Mouse (Mus musculus): ENCODE data around the gene Gdpd1. TPM values are rescaled to one million over a fixed set of nuclear protein-coding genes. Genes with fewer than 3 reads are reported as not detected.

Gdpd1 gene
- polyA plus RNA-seq, 1 experiment: 79.5 TPM

DNA sequence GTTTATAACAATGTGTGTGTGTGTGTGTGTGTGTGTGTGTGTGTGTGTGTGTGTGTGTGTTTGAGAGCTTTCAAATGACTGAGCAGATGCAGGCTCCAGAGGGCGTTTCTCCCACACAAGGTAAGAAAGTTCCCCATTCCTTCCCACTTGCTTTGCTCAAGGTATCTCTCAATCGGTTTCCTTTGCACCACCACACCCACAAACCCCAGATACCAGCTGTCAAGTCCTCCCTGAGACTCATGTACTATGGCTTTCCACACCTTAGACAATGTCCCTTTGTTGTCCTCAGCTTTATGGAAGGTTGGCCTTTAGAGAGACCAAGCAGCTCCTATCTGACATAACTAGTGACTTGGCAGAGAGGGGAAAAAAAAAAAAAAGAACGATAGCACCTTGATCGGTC, 51.1 kb downstream of the Gdpd1 start:
- TF ChIP-seq CTCF (IDR thresholded peaks at IDR 0.05; ENCODE audit: borderline replicate concordance, extremely low read depth, insufficient read depth, insufficient read length): no peak
- no peak for TF ChIP-seq POLR2A (IDR thresholded peaks at IDR 0.05; ENCODE audit: borderline replicate concordance, extremely low read depth, insufficient read depth, insufficient read length, poor library complexity, severe bottlenecking)
- no peak for DNase-seq (ENCODE audit: low read depth)

GRCm38 (mm10) chr11:87021551-87021950, 52.3 kb downstream of the Gdpd1 start:
- DNase-seq (ENCODE audit: low read depth): no peak
- TF ChIP-seq POLR2A (IDR thresholded peaks at IDR 0.05; ENCODE audit: borderline replicate concordance, extremely low read depth, insufficient read depth, insufficient read length, poor library complexity, severe bottlenecking) (no peak), CTCF (IDR thresholded peaks at IDR 0.05; ENCODE audit: borderline replicate concordance, extremely low read depth, insufficient read depth, insufficient read length) (no peak)

DNA sequence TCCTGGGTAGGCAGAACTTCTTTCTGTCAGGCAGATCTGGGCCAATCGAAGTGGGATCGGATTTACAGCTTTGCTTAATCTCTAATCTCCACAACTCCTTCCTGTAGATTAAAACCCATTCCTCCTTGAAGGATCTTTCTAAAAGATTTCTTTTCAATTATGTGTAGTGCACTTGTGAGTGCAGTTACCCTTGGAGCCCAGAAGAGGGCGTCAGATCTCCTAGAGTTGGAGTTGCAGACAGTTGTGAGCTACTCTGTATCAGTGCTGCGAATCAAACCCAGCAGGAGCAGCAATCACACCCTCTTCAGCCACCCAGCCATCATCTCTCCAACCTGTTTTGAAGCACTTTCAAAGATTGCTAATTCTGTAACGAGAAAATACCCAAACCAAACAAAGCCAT, 53.4 kb downstream of the Gdpd1 start:
- DNase-seq (ENCODE audit: low read depth): no peak
- TF ChIP-seq CTCF (IDR thresholded peaks at IDR 0.05; ENCODE audit: borderline replicate concordance, extremely low read depth, insufficient read depth, insufficient read length) (no peak), POLR2A (IDR thresholded peaks at IDR 0.05; ENCODE audit: borderline replicate concordance, extremely low read depth, insufficient read depth, insufficient read length, poor library complexity, severe bottlenecking) (no peak)

- TF ChIP-seq POLR2A (IDR thresholded peaks at IDR 0.05; ENCODE audit: borderline replicate concordance, extremely low read depth, insufficient read depth, insufficient read length, poor library complexity, severe bottlenecking): no peak
- TF ChIP-seq CTCF (IDR thresholded peaks at IDR 0.05; ENCODE audit: borderline replicate concordance, extremely low read depth, insufficient read depth, insufficient read length): no peak
- DNase-seq (ENCODE audit: low read depth): no peak
These were observed 54.4 kb downstream of the Gdpd1 start for GRCm38 (mm10) chr11:87019431-87019830.

GRCm38 (mm10) chr11:87018081-87018480, 55.8 kb downstream of the Gdpd1 start:
- no peak for TF ChIP-seq CTCF (IDR thresholded peaks at IDR 0.05; ENCODE audit: borderline replicate concordance, extremely low read depth, insufficient read depth, insufficient read length)
- TF ChIP-seq POLR2A (IDR thresholded peaks at IDR 0.05; ENCODE audit: borderline replicate concordance, extremely low read depth, insufficient read depth, insufficient read length, poor library complexity, severe bottlenecking): no peak
- no peak for DNase-seq (ENCODE audit: low read depth)

- DNase-seq (ENCODE audit: low read depth): no peak
- TF ChIP-seq CTCF (IDR thresholded peaks at IDR 0.05; ENCODE audit: borderline replicate concordance, extremely low read depth, insufficient read depth, insufficient read length) (no peak), POLR2A (IDR thresholded peaks at IDR 0.05; ENCODE audit: borderline replicate concordance, extremely low read depth, insufficient read depth, insufficient read length, poor library complexity, severe bottlenecking) (no peak)
These were observed 58.2 kb downstream of the Gdpd1 start for GRCm38 (mm10) chr11:87015691-87016090.

- TF ChIP-seq POLR2A (IDR thresholded peaks at IDR 0.05; ENCODE audit: borderline replicate concordance, extremely low read depth, insufficient read depth, insufficient read length, poor library complexity, severe bottlenecking) (no peak), CTCF (IDR thresholded peaks at IDR 0.05; ENCODE audit: borderline replicate concordance, extremely low read depth, insufficient read depth, insufficient read length) (peak; percentile 79)
- peak; percentile 80 for DNase-seq (ENCODE audit: low read depth)
These were observed 63.4 kb downstream of the Gdpd1 start for GRCm38 (mm10) chr11:87010476-87010875.

- TF ChIP-seq CTCF (IDR thresholded peaks at IDR 0.05; ENCODE audit: borderline replicate concordance, extremely low read depth, insufficient read depth, insufficient read length): no peak
- TF ChIP-seq POLR2A (IDR thresholded peaks at IDR 0.05; ENCODE audit: borderline replicate concordance, extremely low read depth, insufficient read depth, insufficient read length, poor library complexity, severe bottlenecking): no peak
- peak; percentile 91 for DNase-seq (ENCODE audit: low read depth)
These were observed 66.5 kb downstream of the Gdpd1 start for GRCm38 (mm10) chr11:87007371-87007770.

DNA sequence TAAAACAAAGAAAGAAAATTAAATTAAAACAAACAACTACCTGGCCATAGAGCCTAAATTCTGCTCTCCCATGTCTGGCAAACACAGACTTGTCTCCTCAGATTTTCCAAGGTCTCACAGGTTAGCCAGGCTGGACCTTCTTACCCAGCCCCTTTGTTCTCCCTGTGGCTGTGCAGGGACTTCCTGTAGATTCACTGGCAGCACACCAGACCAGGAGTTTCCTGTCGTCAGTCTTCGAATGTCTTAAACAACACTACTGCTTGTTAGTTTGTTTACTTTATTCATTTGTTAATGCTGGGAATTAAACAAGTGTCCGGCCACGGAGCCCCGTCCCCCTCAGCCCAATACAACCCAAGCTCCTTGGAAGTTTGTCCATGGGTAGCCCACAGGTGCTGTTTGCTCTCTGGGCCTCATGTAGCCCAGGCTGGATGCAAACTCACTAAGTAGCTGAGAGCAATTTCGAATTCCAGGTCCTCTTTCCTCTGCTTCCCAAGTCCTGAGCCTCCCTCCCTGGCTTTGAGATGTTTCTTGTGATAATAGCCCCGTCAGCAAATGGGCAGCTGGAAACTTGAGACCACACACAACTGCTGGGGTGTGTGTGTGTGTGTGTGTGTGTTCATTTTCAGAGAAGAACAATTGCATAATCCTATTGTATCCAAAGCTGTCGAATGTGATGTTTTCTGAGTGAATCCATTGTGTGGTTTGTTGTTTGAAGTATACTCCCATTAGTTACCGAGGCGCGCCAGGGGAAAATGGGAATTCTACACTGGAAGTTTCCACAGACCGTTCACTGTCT, 68.7 kb downstream of the Gdpd1 start:
- no peak for DNase-seq (ENCODE audit: low read depth)
- TF ChIP-seq CTCF (IDR thresholded peaks at IDR 0.05; ENCODE audit: borderline replicate concordance, extremely low read depth, insufficient read depth, insufficient read length): no peak
- no peak for TF ChIP-seq POLR2A (IDR thresholded peaks at IDR 0.05; ENCODE audit: borderline replicate concordance, extremely low read depth, insufficient read depth, insufficient read length, poor library complexity, severe bottlenecking)

DNA sequence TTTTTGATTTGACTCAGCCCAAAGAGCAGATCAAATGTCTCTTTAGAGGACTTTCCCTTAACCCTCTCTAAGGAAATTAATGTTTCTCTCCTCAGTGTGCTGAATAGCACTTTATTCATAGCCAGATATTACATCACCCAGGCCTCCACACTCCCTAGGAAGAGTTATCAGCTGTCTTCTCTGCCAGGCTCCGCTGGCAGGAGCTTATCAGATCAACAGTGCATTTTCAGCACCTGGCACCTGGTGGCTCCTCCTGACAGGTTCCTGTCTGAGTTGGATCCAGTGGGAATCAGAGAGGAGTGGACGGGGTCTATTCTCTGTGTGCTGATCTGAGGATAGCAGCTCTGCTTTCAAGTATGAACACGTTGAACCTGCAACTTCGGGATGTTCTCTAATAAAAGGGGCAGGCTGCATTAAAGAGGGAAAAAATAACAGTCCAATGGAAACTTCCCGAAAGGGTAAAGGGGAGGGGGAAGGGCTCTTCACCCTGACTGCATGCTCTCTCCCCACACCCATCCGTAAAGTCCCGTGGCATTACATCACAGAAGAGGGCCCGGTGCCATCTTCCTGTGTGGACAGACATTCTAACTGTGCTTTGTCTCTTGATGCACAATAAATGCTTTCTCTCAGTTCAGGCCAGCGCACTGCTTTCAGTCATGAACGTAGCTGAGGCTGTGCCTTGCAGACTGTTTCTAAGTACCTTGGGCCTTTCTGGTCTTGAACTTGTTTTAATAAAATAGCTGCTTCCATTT, 71.6 kb downstream of the Gdpd1 start:
- no peak for DNase-seq (ENCODE audit: low read depth)
- TF ChIP-seq CTCF (IDR thresholded peaks at IDR 0.05; ENCODE audit: borderline replicate concordance, extremely low read depth, insufficient read depth, insufficient read length) (no peak), POLR2A (IDR thresholded peaks at IDR 0.05; ENCODE audit: borderline replicate concordance, extremely low read depth, insufficient read depth, insufficient read length, poor library complexity, severe bottlenecking) (no peak)

DNA sequence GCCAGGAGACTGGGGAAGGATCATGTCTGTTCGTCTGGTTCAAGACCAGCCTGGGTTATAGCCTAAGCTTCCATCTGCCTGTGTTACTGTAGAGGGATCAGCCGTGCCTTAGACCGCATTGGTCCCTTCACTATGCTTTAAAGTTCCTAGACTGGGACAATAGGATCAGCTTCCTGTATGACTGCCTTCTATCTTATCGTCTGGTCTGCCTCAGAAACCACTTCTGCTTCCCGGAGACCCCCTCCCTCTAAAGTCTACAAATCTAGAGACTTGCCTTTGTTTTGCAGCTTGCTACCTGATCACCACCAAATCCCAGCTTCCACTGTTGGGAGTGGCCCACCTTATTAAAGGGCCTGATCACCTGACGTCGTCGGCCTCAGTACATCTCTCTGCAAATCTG, 72.6 kb downstream of the Gdpd1 start:
- TF ChIP-seq CTCF (IDR thresholded peaks at IDR 0.05; ENCODE audit: borderline replicate concordance, extremely low read depth, insufficient read depth, insufficient read length): no peak
- no peak for TF ChIP-seq POLR2A (IDR thresholded peaks at IDR 0.05; ENCODE audit: borderline replicate concordance, extremely low read depth, insufficient read depth, insufficient read length, poor library complexity, severe bottlenecking)
- DNase-seq (ENCODE audit: low read depth): no peak

Data from brain, embryonic 14.5 days (tissue).